Mouse (Mus musculus): ENCODE measurements around the gene BC049762. TPM values are rescaled to one million over a fixed set of nuclear protein-coding genes. Genes with fewer than 3 reads are reported as not detected.

The BC049762 gene
- polyA plus RNA-seq, 1 experiment: 0.25 TPM

- DNase-seq: no peak
- H3K4me3 ChIP-seq (replicated peaks; ENCODE audit: insufficient read depth, low read depth, low read length): no peak overlapping the region
- H3K27ac ChIP-seq (ENCODE audit: insufficient read depth, low read length): no peak overlapping the region
- H3K4me1 ChIP-seq (ENCODE audit: control insufficient read depth, insufficient read depth, low read length): no peaks in the 10 kb centered on the region
- peaks cover 2% of the 10 kb centered on the region; the same call in 1 of the 2 replicates for H3K27me3 ChIP-seq (ENCODE audit: control insufficient read depth, insufficient read depth, low read length)
- TF ChIP-seq POLR2A (IDR thresholded peaks at IDR 0.05; ENCODE audit: borderline replicate concordance, insufficient read depth, low read length) (no peak), CTCF (IDR thresholded peaks at IDR 0.05; ENCODE audit: borderline replicate concordance, insufficient read depth, low read depth, low read length) (no peak)
- 50% methylated on average over 2 of the region's 2 CpGs for WGBS
Observed at GRCm38 (mm10) chr11:51293956-51294530, 31.2 kb upstream of the BC049762 start.

- WGBS: 7% methylated on average over 68 of the region's 74 CpGs
- H3K27ac ChIP-seq (ENCODE audit: insufficient read depth, low read length): no peak overlapping the region
- H3K27me3 ChIP-seq (ENCODE audit: control insufficient read depth, insufficient read depth, low read length): peaks cover 2% of the 10 kb centered on the region; the same call in 1 of the 2 replicates
- TF ChIP-seq POLR2A (IDR thresholded peaks at IDR 0.05; ENCODE audit: borderline replicate concordance, insufficient read depth, low read length): no peak
- TF ChIP-seq CTCF (IDR thresholded peaks at IDR 0.05; ENCODE audit: borderline replicate concordance, insufficient read depth, low read depth, low read length): no peak
- no peaks in the 10 kb centered on the region for H3K4me1 ChIP-seq (ENCODE audit: control insufficient read depth, insufficient read depth, low read length)
- DNase-seq: peak in 1 of 2 experiments; percentile 19
- H3K4me3 ChIP-seq (replicated peaks; ENCODE audit: insufficient read depth, low read depth, low read length): no peak overlapping the region
Observed at GRCm38 (mm10) chr11:51290066-51290955, 27.5 kb upstream of the BC049762 start.

GRCm38 (mm10) chr11:51289564-51290041 is 26.8 kb upstream of the BC049762 start, which contains the start of gene Col23a1:
Gene Col23a1 (plus strand): TSS chr11:51289920.
- TF ChIP-seq POLR2A (IDR thresholded peaks at IDR 0.05; ENCODE audit: borderline replicate concordance, insufficient read depth, low read length) (no peak), CTCF (IDR thresholded peaks at IDR 0.05; ENCODE audit: borderline replicate concordance, insufficient read depth, low read depth, low read length) (peak; percentile 69)
- WGBS: under 1% methylated on average over 37 of the region's 38 CpGs
- H3K4me1 ChIP-seq (ENCODE audit: control insufficient read depth, insufficient read depth, low read length): no peaks in the 10 kb centered on the region
- H3K27ac ChIP-seq (ENCODE audit: insufficient read depth, low read length): no peak within 1 kb of the TSS
- peak; percentile 46 to 55 for DNase-seq
- peaks cover 2% of the 10 kb centered on the region; the same call in 1 of the 2 replicates for H3K27me3 ChIP-seq (ENCODE audit: control insufficient read depth, insufficient read depth, low read length)
- peak within 1 kb of the TSS; percentile 34 for H3K4me3 ChIP-seq (replicated peaks; ENCODE audit: insufficient read depth, low read depth, low read length)

GRCm38 (mm10) chr11:51274418-51274817 is 11.6 kb upstream of the BC049762 start:
- H3K4me3 ChIP-seq (replicated peaks; ENCODE audit: insufficient read depth, low read depth, low read length): no peak overlapping the region
- no peaks in the 10 kb centered on the region for H3K27me3 ChIP-seq (ENCODE audit: control insufficient read depth, insufficient read depth, low read length)
- H3K27ac ChIP-seq (ENCODE audit: insufficient read depth, low read length): no peak overlapping the region
- WGBS: 72% methylated on average over 1 of the region's 1 CpGs
- no peak for DNase-seq
- H3K4me1 ChIP-seq (ENCODE audit: control insufficient read depth, insufficient read depth, low read length): peaks cover 6% of the 10 kb centered on the region
- no peak for TF ChIP-seq POLR2A (IDR thresholded peaks at IDR 0.05; ENCODE audit: borderline replicate concordance, insufficient read depth, low read length)
- no peak for TF ChIP-seq CTCF (IDR thresholded peaks at IDR 0.05; ENCODE audit: borderline replicate concordance, insufficient read depth, low read depth, low read length)

DNA sequence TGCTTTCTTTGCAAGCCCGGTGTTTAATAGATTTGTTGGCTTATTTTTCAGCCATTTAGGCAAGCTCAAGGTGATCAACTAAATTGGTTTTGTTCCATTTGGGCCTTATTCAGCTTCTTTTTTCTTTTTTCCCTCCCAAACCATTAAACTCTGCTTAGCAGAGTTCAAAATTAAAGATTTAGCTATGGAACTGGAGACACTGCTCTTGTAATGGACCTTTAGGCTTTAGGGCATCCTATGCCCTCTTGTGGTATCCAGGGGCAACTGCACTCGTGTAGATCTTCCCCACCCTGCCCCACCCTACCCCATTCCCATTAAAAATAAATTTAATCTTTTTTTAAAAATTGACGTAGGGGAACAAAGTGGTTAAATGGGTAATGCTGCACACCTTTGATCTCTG is 2.5 kb upstream of the BC049762 start:
- DNase-seq: peak; percentile 32 to 41
- Histone ChIP-seq H3K27me3 (ENCODE audit: control insufficient read depth, insufficient read depth, low read length) (no peaks in the 10 kb centered on the region), H3K27ac (ENCODE audit: insufficient read depth, low read length) (no peak overlapping the region), H3K4me3 (replicated peaks; ENCODE audit: insufficient read depth, low read depth, low read length) (peak overlapping the region; percentile 24), H3K4me1 (ENCODE audit: control insufficient read depth, insufficient read depth, low read length) (peaks cover 7% of the 10 kb centered on the region)
- TF ChIP-seq CTCF (IDR thresholded peaks at IDR 0.05; ENCODE audit: borderline replicate concordance, insufficient read depth, low read depth, low read length) (peak; percentile 57; the same call in 1 of the 2 replicates), POLR2A (IDR thresholded peaks at IDR 0.05; ENCODE audit: borderline replicate concordance, insufficient read depth, low read length) (no peak)
- 29% methylated on average over 3 of the region's 3 CpGs for WGBS

GRCm38 (mm10) chr11:51264352-51264751 is 1.5 kb upstream of the BC049762 start:
- Histone ChIP-seq H3K4me1 (ENCODE audit: control insufficient read depth, insufficient read depth, low read length) (peaks cover 6% of the 10 kb centered on the region; the same call in 1 of the 2 replicates), H3K4me3 (replicated peaks; ENCODE audit: insufficient read depth, low read depth, low read length) (peak overlapping the region; percentile 82), H3K27ac (ENCODE audit: insufficient read depth, low read length) (no peak overlapping the region), H3K27me3 (ENCODE audit: control insufficient read depth, insufficient read depth, low read length) (no peaks in the 10 kb centered on the region)
- peak in 1 of 2 experiments; percentile 26 for DNase-seq
- WGBS: 10% methylated on average over 6 of the region's 6 CpGs
- TF ChIP-seq POLR2A (IDR thresholded peaks at IDR 0.05; ENCODE audit: borderline replicate concordance, insufficient read depth, low read length): no peak
- TF ChIP-seq CTCF (IDR thresholded peaks at IDR 0.05; ENCODE audit: borderline replicate concordance, insufficient read depth, low read depth, low read length): no peak

DNA sequence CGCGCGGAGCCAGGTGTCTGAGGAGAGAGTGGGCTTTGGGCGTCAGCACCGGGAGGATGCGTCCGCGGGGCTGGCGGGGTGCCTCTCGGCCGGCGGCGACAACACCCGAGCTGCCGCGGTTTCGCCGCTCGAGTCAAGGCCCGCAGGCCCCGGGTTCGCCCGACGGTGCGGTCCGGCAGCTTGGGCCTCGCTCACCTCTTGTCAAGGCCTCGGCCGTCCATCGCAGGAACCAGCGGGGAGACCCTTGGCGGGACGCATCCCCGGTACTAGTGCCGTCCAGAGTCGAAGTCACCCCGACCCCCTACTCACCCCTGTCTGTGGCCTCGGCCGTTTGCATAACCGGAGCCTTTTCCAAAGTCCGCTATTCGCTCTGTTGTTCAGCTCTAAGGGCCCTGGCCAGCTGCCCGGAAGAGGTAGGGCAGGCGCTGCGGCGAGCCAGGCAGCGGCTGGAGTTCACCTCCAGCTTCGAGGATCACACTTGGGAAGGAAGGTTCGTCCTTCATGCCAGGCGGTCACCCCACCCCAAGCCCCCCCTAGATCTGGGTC is 513 bp upstream of the BC049762 start:
- Histone ChIP-seq H3K27ac (ENCODE audit: insufficient read depth, low read length) (peak overlapping the region; percentile 89), H3K27me3 (ENCODE audit: control insufficient read depth, insufficient read depth, low read length) (no peaks in the 10 kb centered on the region), H3K4me1 (ENCODE audit: control insufficient read depth, insufficient read depth, low read length) (peaks cover 6% of the 10 kb centered on the region; the same call in 1 of the 2 replicates), H3K4me3 (replicated peaks; ENCODE audit: insufficient read depth, low read depth, low read length) (peak overlapping the region; percentile 82)
- under 1% methylated on average over 50 of the region's 50 CpGs for WGBS
- TF ChIP-seq CTCF (IDR thresholded peaks at IDR 0.05; ENCODE audit: borderline replicate concordance, insufficient read depth, low read depth, low read length): no peak
- TF ChIP-seq POLR2A (IDR thresholded peaks at IDR 0.05; ENCODE audit: borderline replicate concordance, insufficient read depth, low read length): no peak
- peak in 1 of 2 experiments; percentile 70 for DNase-seq
